Mouse (Mus musculus) forebrain, embryonic 11.5 days (tissue): ENCODE data around the gene Zpr1. TPM values are rescaled to one million over a fixed set of nuclear protein-coding genes. Genes with fewer than 3 reads are reported as not detected.
A peak's percentile ranks its signal among the peaks of the same experiment; 100 is the strongest.
"Not testable (repeated sequence)": the region's sequence is repeated elsewhere in the genome, so short reads cannot be mapped to it uniquely, and the experiment has no call there.

Experiments used
- ATAC-seq: fragments of 200-750 bp; cut with Nextera tagmentation; replicated peaks from 2 replicates; pipeline ENCODE4 v1.8.0; 2017; ENCODE audit warnings: moderate TSS enrichment; ENCODE audit not compliant: low FRiP score
- DNase-seq: peaks from one replicate; pipeline ENCODE4 v3.0.0-alpha.2; 2017; ENCODE audit warnings: low spot score
- H3K27ac ChIP-seq: fragments of 300-500 bp; sonication (generic); 2 replicates; pipeline ENCODE4 v1.5.1; 2014; ENCODE audit warnings: low read depth, low read length
- H3K27me3 ChIP-seq: fragments of 300-500 bp; sonication (generic); 2 replicates; pipeline ENCODE4 v1.6.1; 2014; ENCODE audit warnings: mild to moderate bottlenecking, low read length, mixed read lengths; ENCODE audit not compliant: control insufficient read depth, insufficient read depth
- H3K36me3 ChIP-seq: fragments of 300-500 bp; sonication (generic); 2 replicates; pipeline ENCODE4 v1.6.1; 2014; ENCODE audit warnings: mild to moderate bottlenecking, low read length, moderate library complexity, mixed read lengths; ENCODE audit not compliant: control insufficient read depth, insufficient read depth
- H3K4me1 ChIP-seq: fragments of 300-500 bp; sonication (generic); replicated peaks from 2 replicates; pipeline ENCODE4 v1.6.1; 2014; ENCODE audit warnings: low read length, mixed read lengths; ENCODE audit not compliant: control insufficient read depth, insufficient read depth
- H3K4me2 ChIP-seq: fragments of 300-500 bp; sonication (generic); 2 replicates; pipeline ENCODE4 v1.6.1; 2014; ENCODE audit warnings: low read depth, mild to moderate bottlenecking, low read length, moderate library complexity, mixed read lengths; ENCODE audit not compliant: severe bottlenecking
- H3K4me3 ChIP-seq: fragments of 300-500 bp; sonication (generic); 2 replicates; pipeline ENCODE4 v1.5.1; 2014; ENCODE audit warnings: low read depth, low read length
- H3K9ac ChIP-seq: fragments of 300-500 bp; sonication (generic); 2 replicates; pipeline ENCODE4 v1.6.1; 2014; ENCODE audit warnings: low read length
- H3K9me3 ChIP-seq: fragments of 300-500 bp; sonication (generic); 2 replicates; pipeline ENCODE4 v1.6.1; 2016; ENCODE audit warnings: low read length, mixed read lengths; ENCODE audit not compliant: control insufficient read depth
- WGBS: fragments of 180-500 bp; shearing (Covaris S2); extraction: QIAGEN DNeasy Blood & Tissue Kit; methylation state at CpG from one replicate; pipeline ENCODE4 v1.1.7; 2014; 5-methylcytosine and 5-hydroxymethylcytosine counted together
- polyA plus RNA-seq: library from polyadenylated mRNA; unstranded; fragments of >200 nt; fragmentation: Nextera tagmentation; extraction: Ambion mirVana; gene quantifications from 2 replicates; pipeline ENCODE4 v1.2.1, GENCODE M21; 2014

Gene Zpr1
- polyA plus RNA-seq, 1 experiment from 2014 or later = 61.4 TPM

DNA sequence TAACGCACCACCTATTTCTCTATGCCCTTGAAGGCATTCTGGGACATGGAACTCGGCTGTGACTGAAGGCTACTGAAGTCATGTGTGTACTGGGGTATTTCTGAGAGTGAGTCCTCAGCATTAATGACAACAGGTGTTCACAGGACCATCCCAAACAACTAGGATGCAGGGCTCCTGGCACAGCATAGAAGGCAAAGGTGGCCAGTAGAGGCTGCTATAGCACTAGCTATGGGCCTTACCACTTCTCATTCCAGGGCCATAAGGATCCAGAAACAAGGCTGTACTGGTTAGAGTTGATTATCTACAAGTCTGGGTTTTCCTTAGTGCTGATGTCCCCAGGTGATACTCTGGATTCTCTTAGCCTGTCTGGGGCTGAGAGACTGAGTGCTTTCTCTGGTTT, 42.1 kb downstream of the Zpr1 start:
- no peak overlapping the region for H3K27ac ChIP-seq
- H3K4me2 ChIP-seq = no peak overlapping the region
- 59% methylated on average over 2 of the region's 2 CpGs for WGBS
- H3K4me3 ChIP-seq = no peak overlapping the region
- H3K9me3 ChIP-seq = no peaks in the 10 kb centered on the region; the same call in 1 of the 2 replicates
- DNase-seq (no peak), ATAC-seq (peak; percentile 20; the same call in 1 of the 2 replicates)
- H3K9ac ChIP-seq = no peak overlapping the region
- H3K36me3 ChIP-seq = no peaks in the 10 kb centered on the region
- peaks cover 16% of the 10 kb centered on the region for H3K4me1 ChIP-seq
- H3K27me3 ChIP-seq = no peaks in the 10 kb centered on the region

DNA sequence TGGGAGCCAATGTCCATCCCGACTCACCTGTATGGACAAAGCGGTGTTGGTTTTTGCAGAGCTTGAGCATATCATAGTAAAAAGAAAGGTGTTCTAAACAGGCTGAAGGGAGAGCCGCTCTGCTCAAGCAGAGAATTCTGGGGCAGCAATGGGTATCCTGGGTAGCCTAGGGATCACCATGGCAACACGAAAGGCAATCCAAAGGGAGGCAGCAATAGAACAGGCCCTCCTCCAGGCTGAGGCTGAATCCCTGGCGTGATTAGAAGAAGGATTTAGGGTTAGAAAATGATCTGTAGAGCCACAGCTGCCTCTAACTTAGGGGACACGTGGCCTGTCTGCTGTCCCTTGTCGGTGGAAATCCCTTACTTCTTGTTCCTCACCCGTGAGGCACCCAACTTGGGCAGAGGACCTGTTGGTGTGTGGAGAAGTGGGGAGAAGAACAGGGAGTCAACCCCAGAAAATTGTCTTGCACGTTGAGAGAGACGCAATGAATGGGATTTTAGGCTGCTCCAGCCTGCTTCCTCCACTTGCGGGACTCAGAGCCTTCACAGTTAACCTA, 43.0 kb downstream of the Zpr1 start:
- DNase-seq (no peak), ATAC-seq (peak; percentile 73; the same call in 1 of the 2 replicates)
- no peak overlapping the region; the same call in 1 of the 2 replicates for H3K9ac ChIP-seq
- H3K4me3 ChIP-seq = no peak overlapping the region
- no peaks in the 10 kb centered on the region; the same call in 1 of the 2 replicates for H3K9me3 ChIP-seq
- peak overlapping the region; percentile 29; the same call in 1 of the 2 replicates for H3K4me2 ChIP-seq
- 22% methylated on average over 11 of the region's 11 CpGs for WGBS
- H3K27ac ChIP-seq = peak overlapping the region; percentile 64; the same call in 1 of the 2 replicates
- H3K36me3 ChIP-seq = no peaks in the 10 kb centered on the region
- peaks cover 16% of the 10 kb centered on the region for H3K4me1 ChIP-seq
- H3K27me3 ChIP-seq = no peaks in the 10 kb centered on the region

DNA sequence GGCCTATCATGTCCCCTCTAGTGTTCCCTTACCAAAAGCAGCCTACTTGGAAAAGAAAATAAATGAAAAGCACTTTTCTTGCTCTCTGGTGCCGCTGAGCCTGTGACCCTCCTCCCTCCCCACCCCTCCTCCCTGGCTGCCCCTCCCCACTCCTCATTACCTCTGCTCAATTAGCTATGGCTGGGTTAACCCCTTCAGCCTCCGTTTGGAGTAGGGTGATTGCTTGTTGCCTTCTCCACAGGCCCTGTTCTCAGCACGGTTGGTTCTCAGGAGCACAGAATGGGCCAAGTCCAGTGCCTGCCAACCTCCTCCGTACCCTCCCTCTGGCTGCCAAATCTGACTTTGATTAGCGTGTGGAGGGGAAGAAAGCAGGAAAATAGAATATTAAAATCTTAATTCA, 43.5 kb downstream of the Zpr1 start:
- H3K27ac ChIP-seq = peak overlapping the region; percentile 64; the same call in 1 of the 2 replicates
- H3K9ac ChIP-seq = no peak overlapping the region
- H3K4me2 ChIP-seq = 0 out of 2 replicates have a peak overlapping the region, but pooled peaks have one; percentile 29
- H3K4me3 ChIP-seq = no peak overlapping the region
- peak; percentile 76 for DNase-seq
- H3K27me3 ChIP-seq = no peaks in the 10 kb centered on the region
- no peaks in the 10 kb centered on the region; the same call in 1 of the 2 replicates for H3K9me3 ChIP-seq
- WGBS = 8% methylated on average over 5 of the region's 5 CpGs
- peak; percentile 52 for ATAC-seq
- peaks cover 16% of the 10 kb centered on the region for H3K4me1 ChIP-seq
- H3K36me3 ChIP-seq = no peaks in the 10 kb centered on the region

DNA sequence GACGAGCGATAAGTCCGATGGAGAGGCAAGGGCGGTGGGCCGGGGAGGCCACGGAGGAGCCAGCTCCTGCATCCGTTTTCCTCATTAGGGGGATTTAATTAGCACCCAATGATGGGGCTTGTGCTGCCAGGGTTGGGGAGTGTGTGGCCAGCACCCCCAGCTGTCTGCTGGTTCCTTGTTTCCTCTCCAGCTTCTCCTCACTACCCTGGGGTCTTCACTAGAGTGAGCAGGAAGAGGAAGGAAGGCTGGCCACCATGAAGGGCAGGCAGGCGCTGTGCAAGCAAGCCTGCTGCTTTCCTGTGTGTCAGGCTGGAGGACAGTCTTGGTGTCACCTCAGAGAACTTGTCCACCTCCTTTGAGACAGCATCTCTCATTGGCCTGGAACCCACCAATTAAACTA, 44.0 kb downstream of the Zpr1 start:
- Histone ChIP-seq H3K27me3 (no peaks in the 10 kb centered on the region), H3K36me3 (no peaks in the 10 kb centered on the region), H3K4me3 (no peak overlapping the region), H3K9ac (0 out of 2 replicates have a peak overlapping the region, but pooled peaks have one; percentile 24), H3K4me2 (no peak overlapping the region), H3K4me1 (peaks cover 16% of the 10 kb centered on the region), H3K27ac (peak overlapping the region; percentile 34; the same call in 1 of the 2 replicates), H3K9me3 (no peaks in the 10 kb centered on the region; the same call in 1 of the 2 replicates)
- WGBS = 35% methylated on average over 8 of the region's 8 CpGs
- DNase-seq (no peak), ATAC-seq (0 out of 2 replicates have a peak, but pooled peaks have one; percentile 31)

DNA sequence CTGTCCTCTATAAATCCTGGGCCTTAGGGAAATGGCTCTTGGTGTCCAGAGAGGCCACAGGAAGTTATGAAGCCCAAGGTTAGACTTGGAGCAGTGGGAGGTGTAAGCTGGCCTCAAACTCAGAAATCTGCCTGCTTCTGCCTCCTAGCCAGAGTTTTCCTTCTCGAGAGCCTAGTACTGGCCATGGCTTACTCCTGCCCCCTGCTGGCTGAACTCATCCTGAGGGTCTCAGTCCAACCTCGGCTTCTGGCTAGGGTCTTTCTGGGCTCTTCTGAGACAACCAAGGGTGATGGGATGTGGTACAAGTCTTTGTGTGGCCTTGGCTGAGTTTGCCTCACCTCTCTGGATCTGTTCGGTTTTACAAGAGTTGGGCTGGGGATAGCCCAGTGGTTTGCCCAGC, 45.1 kb downstream of the Zpr1 start:
- Histone ChIP-seq H3K4me2 (no peak overlapping the region), H3K27ac (no peak overlapping the region), H3K9me3 (no peaks in the 10 kb centered on the region; the same call in 1 of the 2 replicates), H3K36me3 (no peaks in the 10 kb centered on the region), H3K4me3 (no peak overlapping the region), H3K9ac (no peak overlapping the region), H3K4me1 (peaks cover 18% of the 10 kb centered on the region), H3K27me3 (no peaks in the 10 kb centered on the region)
- 93% methylated on average over 3 of the region's 3 CpGs for WGBS
- DNase-seq (no peak), ATAC-seq (no peak)

DNA sequence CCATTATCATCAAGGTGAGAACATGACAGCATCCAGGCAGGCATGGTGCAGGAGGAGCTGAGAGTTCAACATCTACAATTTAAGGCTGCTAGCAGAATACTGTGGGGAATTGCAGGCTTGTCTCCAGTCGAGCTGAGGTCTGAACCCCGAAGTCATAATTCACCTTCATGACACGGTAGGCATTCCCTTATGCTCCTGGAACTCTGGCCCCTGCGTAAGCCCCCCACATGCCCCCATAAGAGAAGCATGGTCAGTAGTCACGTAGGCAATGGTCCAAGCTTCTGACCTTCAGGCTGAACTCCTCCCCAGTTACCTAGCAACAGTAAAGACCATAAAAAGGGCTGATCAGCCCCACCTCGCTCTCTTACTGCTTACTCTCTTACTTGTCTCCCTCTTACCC, 47.0 kb downstream of the Zpr1 start, which contains the start of gene 4931429L15Rik:
Gene 4931429L15Rik, minus strand, starts transcription at position 101 of the 400 bp plus-strand sequence.
- H3K4me2 ChIP-seq, H3K36me3 ChIP-seq, DNase-seq, ATAC-seq, H3K9me3 ChIP-seq, H3K27ac ChIP-seq, H3K9ac ChIP-seq, H3K4me3 ChIP-seq, H3K27me3 ChIP-seq: not testable (repeated sequence)
- H3K4me1 ChIP-seq = peaks cover 18% of the 10 kb centered on the region
- WGBS = 85% methylated on average over 6 of the region's 6 CpGs

DNA sequence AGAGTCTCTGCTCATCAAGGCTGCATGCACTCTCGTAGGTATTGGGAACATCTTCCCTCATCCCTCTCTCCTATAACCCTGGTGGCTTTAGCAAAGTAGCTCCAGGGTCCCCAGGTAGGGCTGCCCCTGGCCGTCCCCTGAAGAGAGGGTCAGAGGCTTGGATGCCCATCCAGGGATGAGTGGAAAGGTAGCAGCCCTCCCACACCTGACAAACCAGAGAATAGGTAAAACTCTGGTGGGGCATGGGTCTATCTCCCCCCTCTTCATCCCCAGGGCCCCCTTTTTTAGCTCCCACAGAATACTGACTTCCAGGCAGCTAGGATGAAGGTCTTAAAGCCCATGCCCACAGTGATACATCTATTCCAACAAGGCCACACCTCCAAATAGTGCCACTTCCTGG, 47.6 kb downstream of the Zpr1 start:
- Histone ChIP-seq H3K4me3 (no peak overlapping the region), H3K4me2 (no peak overlapping the region), H3K4me1 (peaks cover 15% of the 10 kb centered on the region), H3K9ac (no peak overlapping the region), H3K27me3 (no peaks in the 10 kb centered on the region), H3K36me3 (no peaks in the 10 kb centered on the region; the same call in 1 of the 2 replicates), H3K9me3 (no peaks in the 10 kb centered on the region; the same call in 1 of the 2 replicates), H3K27ac (no peak overlapping the region)
- WGBS = 85% methylated on average over 2 of the region's 2 CpGs
- ATAC-seq = no peak
- no peak for DNase-seq

DNA sequence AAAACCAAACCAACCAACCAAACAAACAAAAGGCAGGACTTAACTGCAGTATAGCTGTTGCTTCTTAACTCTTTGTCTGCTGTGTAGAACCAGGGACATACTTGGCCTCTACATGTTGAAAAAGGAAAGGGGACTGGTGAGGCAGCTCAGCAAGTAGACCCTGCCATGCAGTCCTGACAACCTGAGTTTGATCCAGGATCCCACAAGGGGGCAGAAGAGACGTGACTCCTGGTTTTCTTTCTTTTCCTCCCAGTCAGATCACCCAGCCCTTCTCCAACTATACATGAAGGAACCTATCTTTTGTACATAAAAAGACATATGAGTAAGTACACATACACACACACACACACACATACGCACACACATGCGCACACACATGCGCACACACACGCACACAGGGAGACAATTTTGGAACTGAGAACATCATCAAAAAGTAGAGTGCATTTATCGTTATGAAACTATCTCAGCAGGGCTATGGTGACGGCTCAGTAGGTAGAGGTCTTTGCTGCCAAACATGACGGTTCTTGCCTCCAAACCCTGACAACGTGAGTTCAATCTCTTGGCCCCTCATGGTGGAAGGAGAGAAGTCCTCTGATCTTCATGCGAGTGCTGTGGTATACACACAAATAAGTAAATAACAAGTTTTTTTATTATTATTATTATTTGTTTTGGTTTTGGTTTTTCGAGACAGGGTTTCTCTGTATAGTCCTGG, 54.0 kb downstream of the Zpr1 start:
- Histone ChIP-seq H3K4me3 (no peak overlapping the region), H3K4me2 (no peak overlapping the region), H3K4me1 (peaks cover 11% of the 10 kb centered on the region; the same call in 1 of the 2 replicates), H3K36me3 (no peaks in the 10 kb centered on the region; the same call in 1 of the 2 replicates), H3K27ac (no peak overlapping the region), H3K9me3 (no peaks in the 10 kb centered on the region), H3K27me3 (0 out of 2 replicates have a peak, but pooled peaks cover 3% of the 10 kb centered on the region), H3K9ac (no peak overlapping the region)
- ATAC-seq (no peak), DNase-seq (peak; percentile 43)
- 92% methylated on average over 11 of the region's 11 CpGs for WGBS
